18 mouse cellular contexts compared by ENCODE assay signal in the genomic region with DNA sequence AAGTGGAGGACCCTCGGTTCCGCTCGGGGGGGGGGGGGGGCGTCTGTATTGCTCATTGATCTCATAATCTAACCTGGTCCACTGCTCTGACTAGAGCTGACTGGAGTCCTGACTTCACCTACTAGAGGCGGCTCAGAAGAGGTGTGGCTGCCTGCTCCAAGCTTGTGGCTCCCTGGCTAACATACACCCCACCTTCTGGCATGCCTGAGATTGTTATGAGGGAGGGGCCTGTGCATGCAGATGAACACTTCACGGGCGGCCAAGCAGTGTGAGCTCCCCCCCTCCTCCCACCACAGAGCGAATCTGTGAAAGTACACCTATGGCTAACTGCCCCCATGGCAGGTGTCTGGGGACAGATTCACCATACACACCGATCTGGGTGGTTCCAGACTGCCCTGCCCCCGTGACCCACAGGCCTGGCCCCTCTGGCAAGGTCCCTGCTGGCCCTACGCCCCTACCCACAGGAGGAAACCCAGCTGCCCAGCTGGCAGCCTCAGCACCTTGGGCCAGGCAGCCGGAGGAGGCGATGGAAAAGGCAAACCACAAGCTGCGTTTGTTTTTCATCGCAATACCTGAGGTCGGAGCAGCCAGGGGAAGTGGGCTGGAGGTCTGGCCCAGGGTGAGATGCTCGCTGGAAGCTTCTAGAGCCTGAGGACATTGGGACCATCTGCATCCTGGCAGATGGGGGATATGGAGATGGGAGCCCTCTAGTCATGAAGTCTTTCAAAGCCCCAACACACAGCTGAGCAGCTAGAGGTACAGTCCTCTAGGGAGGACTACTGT. TPM values are rescaled to one million over a fixed set of nuclear protein-coding genes. Genes with fewer than 3 reads are reported as not detected.
DNase-seq lines count a peak whose midpoint lies in the region; ATAC-seq and TF ChIP-seq lines count a peak whose summit lies in the region.
"Had no signal": no experiment of that assay in that cellular context is flagged by ENCODE, and none has a peak within 500 bp of the region (broad histone marks: within the 10 kb centered on the region; RNA-seq: fewer than 3 reads in every experiment).

No protein-coding gene starts in this region.

- no peaks in the 10 kb centered on the region for H3K9me3 ChIP-seq in lung, embryonic 15.5 days
- H3K9me3 ChIP-seq in embryonic facial prominence, embryonic 10.5 days = no peaks in the 10 kb centered on the region
- H3K9me3 ChIP-seq in limb, embryonic 14.5 days (ENCODE audit: control insufficient read depth, low read length) = no peaks in the 10 kb centered on the region
- H3K9me3 ChIP-seq: heart, embryonic 12.5 days; megakaryocyte, embryonic 14.5 days had no signal

- no peak overlapping the region for H3K4me2 ChIP-seq in lung, embryonic 15.5 days
- H3K4me2 ChIP-seq in limb, embryonic 14.5 days (replicated peaks; ENCODE audit: low read depth, low read length, severe bottlenecking) = no peak overlapping the region
- H3K4me2 ChIP-seq: heart, embryonic 12.5 days had no signal

- WGBS in lung, embryonic 15.5 days = 43% methylated on average over 17 of the region's 17 CpGs
- WGBS in embryonic facial prominence, embryonic 10.5 days = 71% methylated on average over 17 of the region's 17 CpGs
- whole genome bisulfite sequencing in limb, embryonic 14.5 days = 55% methylated on average over 16 of the region's 17 CpGs

- DNase-seq in gastrocnemius, adult 2 months = peak; percentile 76
- no peak for DNase-seq in gastrocnemius, postnatal 4 days (ENCODE audit: low spot score in 2 of 2)
- DNase-seq in lung, postnatal 10 days = no peak
- DNase-seq in embryonic facial prominence, embryonic 10.5 days (ENCODE audit: low spot score) = no peak
- no peak for DNase-seq in limb, embryonic 14.5 days (ENCODE audit: low spot score)
- no peak for DNase-seq in urinary bladder, postnatal 36 days (ENCODE audit: low spot score in 2 of 2)
- no peak for DNase-seq in urinary bladder, postnatal 25 days (ENCODE audit: low spot score)
- DNase-seq: B cell, adult 2 months; right cerebral cortex, adult 18-20 months; thymus, postnatal 14 days had no signal

- H3K27ac ChIP-seq in gastrocnemius, adult 2 months = peak overlapping the region; percentile 79
- H3K27ac ChIP-seq in lung, embryonic 15.5 days = no peak overlapping the region
- peak overlapping the region; percentile 11; the same call in 1 of the 2 replicates for H3K27ac ChIP-seq in embryonic facial prominence, embryonic 10.5 days (replicated peaks)
- H3K27ac ChIP-seq in limb, embryonic 14.5 days (replicated peaks; ENCODE audit: low read depth, low read length) = no peak overlapping the region

- no peak for TF ChIP-seq POLR2A in limb, embryonic 14.5 days (IDR thresholded peaks at IDR 0.05; ENCODE audit: borderline replicate concordance, extremely low read depth, insufficient read depth, insufficient read length)

- TF ChIP-seq CTCF in gastrocnemius, adult 2 months (IDR thresholded peaks at IDR 0.05) = no peak

- peak overlapping the region; percentile 43 for H3K4me3 ChIP-seq in gastrocnemius, adult 2 months
- no peak overlapping the region for H3K4me3 ChIP-seq in lung, embryonic 15.5 days
- no peak overlapping the region for H3K4me3 ChIP-seq in embryonic facial prominence, embryonic 10.5 days
- H3K4me3 ChIP-seq in limb, embryonic 14.5 days (replicated peaks; ENCODE audit: low read length) = no peak overlapping the region
- H3K4me3 ChIP-seq: erythroblast, embryonic 14.5 days; heart, embryonic 12.5 days; megakaryocyte, embryonic 14.5 days had no signal

- peak; percentile 9; the same call in 1 of the 2 replicates for ATAC-seq in lung, embryonic 15.5 days (ENCODE audit: borderline replicate concordance, extremely low read depth, low FRiP score, low TSS enrichment)
- ATAC-seq in limb, embryonic 14.5 days (ENCODE audit: low FRiP score, low read depth) = no peak

- peaks cover 36% of the 10 kb centered on the region for H3K27me3 ChIP-seq in lung, embryonic 15.5 days
- peaks cover 77% of the 10 kb centered on the region for H3K27me3 ChIP-seq in embryonic facial prominence, embryonic 10.5 days (replicated peaks; ENCODE audit: low read depth, poor library complexity, severe bottlenecking)
- H3K27me3 ChIP-seq in limb, embryonic 14.5 days (ENCODE audit: control insufficient read depth, insufficient read depth, low read length) = 0 out of 2 replicates have a peak, but pooled peaks cover 3% of the 10 kb centered on the region

- H3K9ac ChIP-seq in lung, embryonic 15.5 days = no peak overlapping the region
- H3K9ac ChIP-seq in limb, embryonic 14.5 days (ENCODE audit: low read depth, low read length, severe bottlenecking) = 0 out of 2 replicates have a peak overlapping the region, but pooled peaks have one; percentile 28
- H3K9ac ChIP-seq: heart, embryonic 12.5 days had no signal

- intact Hi-C loops in gastrocnemius, adult 2 months (cut with DNase I) = no loop called here

- H3K4me1 ChIP-seq in lung, embryonic 15.5 days = peaks cover 37% of the 10 kb centered on the region
- H3K4me1 ChIP-seq in embryonic facial prominence, embryonic 10.5 days = peaks cover 75% of the 10 kb centered on the region
- H3K4me1 ChIP-seq in limb, embryonic 14.5 days (ENCODE audit: control insufficient read depth, insufficient read depth, low read length) = peaks cover 63% of the 10 kb centered on the region

- no peaks in the 10 kb centered on the region for H3K36me3 ChIP-seq in lung, embryonic 15.5 days
- H3K36me3 ChIP-seq in embryonic facial prominence, embryonic 10.5 days (replicated peaks) = no peaks in the 10 kb centered on the region
- no peaks in the 10 kb centered on the region for H3K36me3 ChIP-seq in limb, embryonic 14.5 days (ENCODE audit: control insufficient read depth, insufficient read depth, low read length)
- H3K36me3 ChIP-seq: heart, embryonic 12.5 days had no signal

RNA-seq across cellular contexts. Expression of a gene that starts 6.5 kb away (rescaled TPM):
- 1 to 10 TPM; 7.8 to 9.7 TPM for total RNA-seq in gastrocnemius, adult 2 months (2021)
- total RNA-seq in gastrocnemius, postnatal 4 days (2021) = 10 to 100 TPM; 12.8 to 15.4 TPM
- polyA plus RNA-seq in lung, embryonic 15.5 days (2015; fragmentation: Nextera tagmentation; extraction: Ambion mirVana) = 3.0 and 3.1 TPM in 2 replicates
- polyA plus RNA-seq in embryonic facial prominence, embryonic 10.5 days (2016; fragmentation: Nextera tagmentation; extraction: Ambion mirVana) = 2.3 and 2.6 TPM in 2 replicates
- 11.8 and 15.0 TPM in 2 replicates for polyA plus RNA-seq in limb, embryonic 14.5 days (2012; rRNA removed)
- 6.2 and 6.8 TPM in 2 replicates for polyA plus RNA-seq in limb, embryonic 14.5 days (2014; fragmentation: Nextera tagmentation; extraction: Ambion mirVana)
- total RNA-seq: MEL had no signal
- polyA plus RNA-seq: erythroblast, embryonic 14.5 days had no signal

RNA-seq across cellular contexts. Expression of a gene that starts 22.7 kb away (rescaled TPM):
- total RNA-seq in gastrocnemius, adult 2 months (2021) = not detected
- not detected for total RNA-seq in gastrocnemius, postnatal 4 days (2021)
- 0.08 and 0.14 TPM in 2 replicates for polyA plus RNA-seq in lung, embryonic 15.5 days (2015; fragmentation: Nextera tagmentation; extraction: Ambion mirVana)
- polyA plus RNA-seq in embryonic facial prominence, embryonic 10.5 days (2016; fragmentation: Nextera tagmentation; extraction: Ambion mirVana) = 0.77 and 1.7 TPM in 2 replicates
- polyA plus RNA-seq in limb, embryonic 14.5 days (2012; rRNA removed) = 1.2 TPM in 2 replicates
- 1.3 and 1.7 TPM in 2 replicates for polyA plus RNA-seq in limb, embryonic 14.5 days (2014; fragmentation: Nextera tagmentation; extraction: Ambion mirVana)
- total RNA-seq: adrenal gland, adult 18-20 months; left cerebral cortex, postnatal 25 days; MEL had no signal
- polyA plus RNA-seq: intestine, embryonic 14.5 days had no signal

Comparison
In these comparisons a context has a peak if more than half of its experiments do, and no peak if none do; other contexts are left out.
1. H3K27ac ChIP-seq: peak in gastrocnemius, adult 2 months (single experiment) and embryonic facial prominence, embryonic 10.5 days (single experiment); none in lung, embryonic 15.5 days (single experiment) and limb, embryonic 14.5 days (single experiment).